Mouse (Mus musculus): ENCODE data around the gene Slc6a6. TPM values are rescaled to one million over a fixed set of nuclear protein-coding genes. Genes with fewer than 3 reads are reported as not detected.
A peak's percentile ranks its signal among the peaks of the same experiment; 100 is the strongest.

Slc6a6 gene
- polyA plus RNA-seq (2015; fragmentation: Nextera tagmentation; extraction: Ambion mirVana) = 91.0 and 98.3 TPM in 2 replicates

- Histone ChIP-seq H3K4me1 (replicated peaks) (peaks cover 57% of the 10 kb centered on the region), H3K36me3 (no peaks in the 10 kb centered on the region), H3K9ac (peak within 1 kb of the TSS; percentile 98), H3K9me3 (no peaks in the 10 kb centered on the region), H3K4me3 (peak within 1 kb of the TSS; percentile 97), H3K27me3 (no peaks in the 10 kb centered on the region), H3K4me2 (peak within 1 kb of the TSS; percentile 90), H3K27ac (peak within 1 kb of the TSS; percentile 98)
- under 1% methylated on average over 63 of the region's 69 CpGs for WGBS
- ATAC-seq (ENCODE audit: low FRiP score) = peak; percentile 89
These were observed at the start of gene Slc6a6 for GRCm38 (mm10) chr6:91683602-91684473. TSS of gene Slc6a6 (plus strand) at chr6:91684053.

GRCm38 (mm10) chr6:91634417-91634816 lies 49.4 kb upstream of the Slc6a6 start:
- Histone ChIP-seq H3K9me3 (no peaks in the 10 kb centered on the region), H3K9ac (no peak overlapping the region), H3K27me3 (no peaks in the 10 kb centered on the region), H3K4me3 (no peak overlapping the region), H3K36me3 (no peaks in the 10 kb centered on the region), H3K27ac (no peak overlapping the region), H3K4me2 (no peak overlapping the region), H3K4me1 (replicated peaks) (no peaks in the 10 kb centered on the region)
- no peak for ATAC-seq (ENCODE audit: low FRiP score)
- 73% methylated on average over 2 of the region's 2 CpGs for WGBS

GRCm38 (mm10) chr6:91634876-91635275 lies 49.0 kb upstream of the Slc6a6 start:
- no peaks in the 10 kb centered on the region for H3K36me3 ChIP-seq
- no peak overlapping the region for H3K4me3 ChIP-seq
- no peak overlapping the region for H3K9ac ChIP-seq
- H3K9me3 ChIP-seq = no peaks in the 10 kb centered on the region
- no peak for ATAC-seq (ENCODE audit: low FRiP score)
- H3K4me1 ChIP-seq (replicated peaks) = no peaks in the 10 kb centered on the region
- H3K4me2 ChIP-seq = no peak overlapping the region
- no peak overlapping the region for H3K27ac ChIP-seq
- no peaks in the 10 kb centered on the region for H3K27me3 ChIP-seq
- WGBS = 71% methylated on average over 2 of the region's 2 CpGs

- no peak overlapping the region for H3K4me3 ChIP-seq
- H3K27me3 ChIP-seq = no peaks in the 10 kb centered on the region
- no peak for ATAC-seq (ENCODE audit: low FRiP score)
- WGBS = 41% methylated on average over 9 of the region's 9 CpGs
- H3K27ac ChIP-seq = no peak overlapping the region
- H3K9ac ChIP-seq = no peak overlapping the region
- no peaks in the 10 kb centered on the region for H3K4me1 ChIP-seq (replicated peaks)
- no peaks in the 10 kb centered on the region for H3K9me3 ChIP-seq
- no peaks in the 10 kb centered on the region for H3K36me3 ChIP-seq
- no peak overlapping the region for H3K4me2 ChIP-seq
These were observed 45.5 kb upstream of the Slc6a6 start for GRCm38 (mm10) chr6:91638204-91638995.

GRCm38 (mm10) chr6:91643011-91643410 lies 40.8 kb upstream of the Slc6a6 start:
- Histone ChIP-seq H3K36me3 (no peaks in the 10 kb centered on the region), H3K9me3 (no peaks in the 10 kb centered on the region), H3K4me3 (no peak overlapping the region), H3K4me1 (replicated peaks) (peaks cover 9% of the 10 kb centered on the region; the same call in 1 of the 2 replicates), H3K27ac (no peak overlapping the region), H3K4me2 (no peak overlapping the region), H3K27me3 (no peaks in the 10 kb centered on the region), H3K9ac (no peak overlapping the region)
- WGBS = 84% methylated on average over 5 of the region's 5 CpGs
- ATAC-seq (ENCODE audit: low FRiP score) = no peak

GRCm38 (mm10) chr6:91643416-91643921 lies 40.4 kb upstream of the Slc6a6 start:
- H3K4me1 ChIP-seq (replicated peaks) = peaks cover 9% of the 10 kb centered on the region; the same call in 1 of the 2 replicates
- 85% methylated on average over 2 of the region's 2 CpGs for WGBS
- no peak overlapping the region for H3K9ac ChIP-seq
- H3K4me2 ChIP-seq = no peak overlapping the region
- no peak overlapping the region for H3K4me3 ChIP-seq
- no peak overlapping the region for H3K27ac ChIP-seq
- no peaks in the 10 kb centered on the region for H3K9me3 ChIP-seq
- H3K36me3 ChIP-seq = no peaks in the 10 kb centered on the region
- no peak for ATAC-seq (ENCODE audit: low FRiP score)
- no peaks in the 10 kb centered on the region for H3K27me3 ChIP-seq

- no peak for ATAC-seq (ENCODE audit: low FRiP score)
- Histone ChIP-seq H3K4me1 (replicated peaks) (peaks cover 9% of the 10 kb centered on the region; the same call in 1 of the 2 replicates), H3K9ac (no peak overlapping the region), H3K27me3 (no peaks in the 10 kb centered on the region), H3K4me2 (no peak overlapping the region), H3K27ac (no peak overlapping the region), H3K9me3 (no peaks in the 10 kb centered on the region), H3K4me3 (no peak overlapping the region), H3K36me3 (no peaks in the 10 kb centered on the region)
- 76% methylated on average over 10 of the region's 10 CpGs for WGBS
These were observed 37.8 kb upstream of the Slc6a6 start for GRCm38 (mm10) chr6:91646019-91646418.

GRCm38 (mm10) chr6:91646822-91647221 lies 37.0 kb upstream of the Slc6a6 start:
- H3K36me3 ChIP-seq = no peaks in the 10 kb centered on the region
- H3K9ac ChIP-seq = no peak overlapping the region
- 80% methylated on average over 4 of the region's 4 CpGs for WGBS
- no peak overlapping the region for H3K4me2 ChIP-seq
- H3K27me3 ChIP-seq = no peaks in the 10 kb centered on the region
- no peak overlapping the region for H3K4me3 ChIP-seq
- no peaks in the 10 kb centered on the region for H3K9me3 ChIP-seq
- H3K27ac ChIP-seq = no peak overlapping the region
- H3K4me1 ChIP-seq (replicated peaks) = peaks cover 9% of the 10 kb centered on the region; the same call in 1 of the 2 replicates
- no peak for ATAC-seq (ENCODE audit: low FRiP score)

GRCm38 (mm10) chr6:91647385-91647791 lies 36.5 kb upstream of the Slc6a6 start:
- Histone ChIP-seq H3K4me3 (no peak overlapping the region), H3K4me1 (replicated peaks) (peaks cover 9% of the 10 kb centered on the region; the same call in 1 of the 2 replicates), H3K4me2 (no peak overlapping the region), H3K36me3 (no peaks in the 10 kb centered on the region), H3K9me3 (no peaks in the 10 kb centered on the region), H3K27me3 (no peaks in the 10 kb centered on the region), H3K9ac (no peak overlapping the region), H3K27ac (no peak overlapping the region)
- no peak for ATAC-seq (ENCODE audit: low FRiP score)
- 72% methylated on average over 9 of the region's 9 CpGs for WGBS

- Histone ChIP-seq H3K9ac (no peak overlapping the region), H3K4me1 (replicated peaks) (peaks cover 9% of the 10 kb centered on the region; the same call in 1 of the 2 replicates), H3K9me3 (no peaks in the 10 kb centered on the region), H3K36me3 (no peaks in the 10 kb centered on the region), H3K27me3 (no peaks in the 10 kb centered on the region), H3K4me2 (no peak overlapping the region), H3K4me3 (no peak overlapping the region), H3K27ac (no peak overlapping the region)
- WGBS = 88% methylated on average over 9 of the region's 9 CpGs
- ATAC-seq (ENCODE audit: low FRiP score) = no peak
These were observed 33.6 kb upstream of the Slc6a6 start for GRCm38 (mm10) chr6:91650255-91650654.

GRCm38 (mm10) chr6:91652296-91652695 lies 31.6 kb upstream of the Slc6a6 start:
- Histone ChIP-seq H3K27ac (no peak overlapping the region), H3K4me2 (no peak overlapping the region), H3K9ac (no peak overlapping the region), H3K27me3 (no peaks in the 10 kb centered on the region), H3K4me3 (no peak overlapping the region), H3K4me1 (replicated peaks) (no peaks in the 10 kb centered on the region), H3K36me3 (no peaks in the 10 kb centered on the region), H3K9me3 (no peaks in the 10 kb centered on the region)
- WGBS = 87% methylated on average over 3 of the region's 3 CpGs
- no peak for ATAC-seq (ENCODE audit: low FRiP score)

GRCm38 (mm10) chr6:91655244-91655643 lies 28.6 kb upstream of the Slc6a6 start:
- Histone ChIP-seq H3K36me3 (no peaks in the 10 kb centered on the region), H3K4me1 (replicated peaks) (peaks cover 3% of the 10 kb centered on the region; the same call in 1 of the 2 replicates), H3K4me2 (no peak overlapping the region), H3K4me3 (no peak overlapping the region), H3K9me3 (no peaks in the 10 kb centered on the region), H3K27me3 (no peaks in the 10 kb centered on the region), H3K27ac (no peak overlapping the region), H3K9ac (no peak overlapping the region)
- ATAC-seq (ENCODE audit: low FRiP score) = no peak
- 49% methylated on average over 3 of the region's 3 CpGs for WGBS

Measured in hindbrain, embryonic 13.5 days (tissue).